Mouse (Mus musculus) liver, embryonic 14.5 days (tissue): ENCODE results near the gene Map10. TPM values are rescaled to one million over a fixed set of nuclear protein-coding genes. Genes with fewer than 3 reads are reported as not detected.

ENCODE experiments used
- ATAC-seq: fragments of 200-750 bp; cut with Nextera tagmentation; 2 replicates; pipeline ENCODE4 v1.8.0; 2017; ENCODE audit warnings: moderate number of reproducible peaks, mild to moderate bottlenecking, moderate library complexity; ENCODE audit not compliant: insufficient read depth
- DNase-seq, 3 experiments: peaks; one replicate each; pipeline ENCODE4 v3.0.0-alpha.2; 2012 to 2013; ENCODE audit warnings: low read depth in 3 of 3, low spot score in 3 of 3
- H3K27ac ChIP-seq: fragments of 300-500 bp; sonication (generic); 2 replicates; pipeline ENCODE4 v1.5.1; 2014; ENCODE audit warnings: moderate library complexity, mild to moderate bottlenecking, control low read depth, inconsistent platforms
- H3K27me3 ChIP-seq: fragments of 300-500 bp; sonication (generic); 2 replicates; pipeline ENCODE4 v1.6.1; 2014; ENCODE audit warnings: mild to moderate bottlenecking, low read length, moderate library complexity; ENCODE audit not compliant: control insufficient read depth, insufficient read depth
- H3K36me3 ChIP-seq: fragments of 300-500 bp; sonication (generic); replicated peaks from 2 replicates; pipeline ENCODE4 v1.6.1; 2014; ENCODE audit warnings: low read depth; ENCODE audit not compliant: control insufficient read depth, insufficient read depth
- H3K4me1 ChIP-seq, 2 experiments: fragments of 200-500 bp in 1 of 2; fragments of 300-500 bp in 1 of 2; sonication (generic) in 1 of 2; replicated peaks; 2 replicates each; pipeline ENCODE4 v1.6.1; 2012 to 2014; ENCODE audit warnings: antibody characterized with exemption in 1 of 2, inconsistent platforms in 1 of 2, low read length in 1 of 2; ENCODE audit not compliant: control insufficient read depth in 2 of 2, insufficient read depth in 2 of 2
- H3K4me2 ChIP-seq: fragments of 300-500 bp; sonication (generic); 2 replicates; pipeline ENCODE4 v1.6.1; 2014; ENCODE audit warnings: low read depth, mild to moderate bottlenecking, control low read depth, moderate library complexity
- H3K4me3 ChIP-seq, 2 experiments: fragments of 200-500 bp in 1 of 2; fragments of 300-500 bp in 1 of 2; sonication (generic) in 1 of 2; 2 replicates each; pipeline ENCODE4 v1.5.1; 2012 to 2014; ENCODE audit warnings: low read depth in 2 of 2, low read length in 2 of 2, mild to moderate bottlenecking in 2 of 2, control low read depth in 1 of 2, inconsistent platforms in 1 of 2, moderate library complexity in 1 of 2; ENCODE audit not compliant: insufficient read depth in 1 of 2
- H3K9ac ChIP-seq: fragments of 300-500 bp; sonication (generic); replicated peaks from 2 replicates; pipeline ENCODE4 v1.6.1; 2014; ENCODE audit warnings: mild to moderate bottlenecking, control low read depth, moderate library complexity
- H3K9me3 ChIP-seq: fragments of 300-500 bp; sonication (generic); 2 replicates; pipeline ENCODE4 v1.6.1; 2016; ENCODE audit warnings: low read length, mixed read lengths; ENCODE audit not compliant: control insufficient read depth
- CTCF ChIP-seq: IDR thresholded peaks from 2 replicates; pipeline ENCODE4 v1.5.1; 2016; ENCODE audit warnings: antibody characterized with exemption, low read depth, control low read depth
- EP300 ChIP-seq: IDR thresholded peaks from 2 replicates; pipeline ENCODE4 v1.6.1; 2016; ENCODE audit warnings: antibody characterized with exemption, low read depth
- WGBS: fragments of 180-500 bp; shearing (Covaris S2); extraction: QIAGEN DNeasy Blood & Tissue Kit; methylation state at CpG from one replicate; pipeline ENCODE4 v1.1.7; 2014; ENCODE audit not compliant: insufficient replicate concordance; 5-methylcytosine and 5-hydroxymethylcytosine counted together
- polyA plus RNA-seq, 2 experiments: library from polyadenylated mRNA; depleted of rRNA in 1 of 2; stranded (reverse) in 1 of 2; unstranded in 1 of 2; fragments of >200 nt; fragmentation: Nextera tagmentation in 1 of 2; extraction: Ambion mirVana in 1 of 2; gene quantifications; 2 replicates each; pipeline versions ENCODE4 v1.2.1 to v1.2.3; 2012 to 2014

Map10 gene
- polyA plus RNA-seq, 2 experiments: 0.28 to 0.89 TPM

DNA sequence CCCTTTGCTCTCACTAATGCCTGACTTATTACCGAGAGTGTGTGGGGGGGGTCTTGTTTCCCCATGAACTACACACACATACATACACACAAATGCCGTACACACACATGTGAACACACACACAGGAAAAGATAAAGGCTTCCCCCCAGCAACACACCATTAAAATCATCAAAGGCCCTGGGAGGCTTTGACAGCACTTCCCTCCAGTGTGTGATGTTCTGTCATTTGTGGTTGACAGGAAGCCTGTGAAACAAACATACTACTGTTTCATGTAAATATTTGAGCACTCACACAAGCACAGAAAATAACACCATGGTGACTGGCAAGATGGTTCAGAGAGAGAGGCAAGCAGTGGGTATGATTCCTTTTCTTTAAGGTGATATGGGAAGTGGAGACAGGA is 2.4 kb upstream of the Map10 start:
- no peak for TF ChIP-seq EP300
- no peak for TF ChIP-seq CTCF
- peaks cover 2% of the 10 kb centered on the region for H3K9me3 ChIP-seq
- no peak for DNase-seq
- H3K9ac ChIP-seq: no peak overlapping the region
- ATAC-seq: no peak
- no peaks in the 10 kb centered on the region for H3K36me3 ChIP-seq
- H3K4me2 ChIP-seq: no peak overlapping the region
- no peak overlapping the region for H3K4me3 ChIP-seq
- peaks cover 0 to 5% of the 10 kb centered on the region in 2 experiments; a peak in 2 of 4 replicates for H3K4me1 ChIP-seq
- WGBS: 38% methylated on average over 2 of the region's 2 CpGs
- no peak overlapping the region for H3K27ac ChIP-seq
- H3K27me3 ChIP-seq: no peaks in the 10 kb centered on the region

DNA sequence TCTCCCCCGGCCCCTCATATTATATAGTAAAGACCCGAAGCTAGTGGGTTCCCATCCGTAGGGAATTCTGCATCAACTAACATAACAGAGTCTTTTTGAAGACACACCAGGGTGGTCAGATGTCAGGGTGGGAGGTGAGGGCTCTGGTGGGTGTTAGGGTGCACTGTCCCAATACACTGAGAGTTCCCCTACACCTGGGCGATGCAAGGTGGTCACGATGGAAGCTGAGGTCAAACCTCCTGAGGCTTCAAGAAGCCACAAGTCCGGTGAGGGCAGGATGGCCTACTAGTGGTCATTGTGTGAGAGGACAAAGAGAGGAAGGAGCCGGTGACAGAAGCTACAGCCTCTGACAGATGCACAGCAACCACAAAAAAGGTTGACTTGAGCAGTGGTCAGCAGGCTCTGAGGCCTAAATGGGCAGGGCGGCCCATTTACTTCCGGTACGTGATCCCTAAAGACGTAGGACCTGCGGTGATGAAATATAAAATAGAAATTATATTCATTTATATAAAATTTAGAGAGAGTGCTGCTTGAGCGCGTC is 389 bp upstream of the Map10 start:
- no peak overlapping the region; a peak in 1 of 4 replicates for H3K4me3 ChIP-seq
- no peak overlapping the region for H3K27ac ChIP-seq
- H3K9ac ChIP-seq: no peak overlapping the region
- no peaks in the 10 kb centered on the region for H3K27me3 ChIP-seq
- TF ChIP-seq EP300: no peak
- TF ChIP-seq CTCF: no peak
- ATAC-seq: 0 out of 2 replicates have a peak, but pooled peaks have one; percentile 3
- WGBS: 61% methylated on average over 14 of the region's 14 CpGs
- peak overlapping the region; percentile 59 for H3K4me2 ChIP-seq
- DNase-seq: no peak
- no peaks in the 10 kb centered on the region for H3K36me3 ChIP-seq
- H3K4me1 ChIP-seq: peaks cover 0 to 5% of the 10 kb centered on the region in 2 experiments; a peak in 2 of 4 replicates
- peaks cover 2% of the 10 kb centered on the region for H3K9me3 ChIP-seq

DNA sequence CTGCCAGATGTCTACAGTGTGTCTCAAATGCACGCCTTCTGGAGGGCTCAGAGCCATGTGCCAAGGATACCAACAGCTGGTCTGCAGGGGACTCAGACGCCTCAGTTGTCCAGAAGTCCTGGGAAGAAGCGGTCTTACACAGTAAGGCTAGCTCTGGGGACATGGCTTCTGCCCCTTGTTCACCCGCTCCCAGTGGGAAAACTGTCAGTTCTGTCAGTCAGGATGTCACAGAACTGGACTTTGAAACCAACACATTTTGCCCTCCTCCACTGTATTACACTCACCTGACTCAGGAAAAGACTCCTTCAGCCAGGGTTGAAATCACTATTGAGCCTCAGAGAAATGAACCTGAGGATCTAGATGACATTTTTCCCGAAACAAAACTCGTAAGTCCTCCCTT is 802 bp downstream of the Map10 start:
- H3K4me1 ChIP-seq: peaks cover 0 to 5% of the 10 kb centered on the region in 2 experiments; a peak in 2 of 4 replicates
- no peak for DNase-seq
- H3K4me3 ChIP-seq: peak overlapping the region; percentile 43 to 58; a peak in 3 of 4 replicates
- TF ChIP-seq CTCF: no peak
- no peak for TF ChIP-seq EP300
- no peak overlapping the region for H3K9ac ChIP-seq
- H3K9me3 ChIP-seq: peaks cover 2% of the 10 kb centered on the region
- H3K27ac ChIP-seq: no peak overlapping the region
- ATAC-seq: no peak
- H3K27me3 ChIP-seq: no peaks in the 10 kb centered on the region
- 77% methylated on average over 6 of the region's 6 CpGs for WGBS
- peak overlapping the region; percentile 59 for H3K4me2 ChIP-seq
- no peaks in the 10 kb centered on the region for H3K36me3 ChIP-seq

DNA sequence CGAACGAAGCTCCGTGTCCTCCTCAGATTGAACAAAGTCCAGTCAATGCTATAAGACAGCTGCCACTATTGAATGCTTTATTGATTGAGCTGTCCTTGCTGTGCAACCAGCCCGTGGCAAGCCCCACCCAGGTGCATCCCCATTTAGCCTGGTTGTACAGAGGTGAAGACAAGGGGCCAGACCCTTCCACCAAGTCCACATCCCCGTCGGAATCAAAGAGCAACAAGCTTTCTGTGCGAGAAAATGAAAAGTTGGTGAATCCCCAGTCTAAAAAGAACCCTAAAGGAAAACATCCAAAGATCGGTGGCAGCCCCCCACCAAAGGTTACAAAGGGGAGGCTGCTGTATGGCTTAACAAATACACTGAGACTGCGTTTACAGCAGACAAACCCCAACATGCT is 1.3 kb downstream of the Map10 start:
- Histone ChIP-seq H3K4me1 (peaks cover 0 to 5% of the 10 kb centered on the region in 2 experiments; a peak in 2 of 4 replicates), H3K9ac (no peak overlapping the region), H3K27me3 (no peaks in the 10 kb centered on the region), H3K36me3 (no peaks in the 10 kb centered on the region), H3K4me3 (no peak overlapping the region), H3K4me2 (no peak overlapping the region), H3K27ac (no peak overlapping the region), H3K9me3 (peaks cover 2% of the 10 kb centered on the region)
- no peak for TF ChIP-seq CTCF
- TF ChIP-seq EP300: no peak
- DNase-seq (no peak), ATAC-seq (no peak)
- 76% methylated on average over 9 of the region's 9 CpGs for WGBS

DNA sequence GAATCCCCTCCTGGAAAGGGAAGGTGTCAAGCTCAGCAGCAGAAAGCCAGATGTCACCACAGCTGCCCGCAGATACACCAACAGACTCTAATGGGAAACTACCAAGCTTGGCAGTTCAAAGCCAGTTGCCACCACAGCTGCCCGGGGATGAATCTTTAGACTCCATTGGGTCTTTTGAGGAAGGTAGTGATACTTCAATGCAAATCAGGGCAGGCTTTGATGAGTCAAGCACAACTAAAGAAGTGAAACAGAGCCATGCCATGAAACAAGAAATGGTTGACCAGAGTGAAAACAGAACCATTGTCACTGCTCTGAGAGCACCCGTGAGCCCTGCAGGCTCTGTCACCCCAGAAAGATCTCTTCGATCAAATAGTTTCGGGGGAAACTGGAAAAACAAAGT is 1.8 kb downstream of the Map10 start:
- H3K27me3 ChIP-seq: no peaks in the 10 kb centered on the region
- TF ChIP-seq CTCF (no peak), EP300 (no peak)
- 81% methylated on average over 5 of the region's 5 CpGs for WGBS
- H3K27ac ChIP-seq: no peak overlapping the region
- H3K9me3 ChIP-seq: peaks cover 2% of the 10 kb centered on the region
- no peaks in the 10 kb centered on the region for H3K36me3 ChIP-seq
- ATAC-seq (no peak), DNase-seq (no peak)
- peaks cover 0 to 5% of the 10 kb centered on the region in 2 experiments; a peak in 2 of 4 replicates for H3K4me1 ChIP-seq
- H3K4me3 ChIP-seq: no peak overlapping the region
- H3K9ac ChIP-seq: no peak overlapping the region
- H3K4me2 ChIP-seq: no peak overlapping the region
